Mouse (Mus musculus): ENCODE results near the gene Nid1.

GRCm38 (mm10) chr13:13525877-13526276 is 88.5 kb downstream of the Nid1 start:
- TF ChIP-seq CTCF (IDR thresholded peaks at IDR 0.05; ENCODE audit: low read depth) (no peak), EP300 (optimal IDR thresholded peaks at IDR 0.05) (no peak)

Measured in stomach, postnatal 0 days (tissue).